In genomic region chr7:19817382-19818105, GRCm38 (mm10) we compare ENCODE assay signal across 8 mouse cellular contexts. TPM values are rescaled to one million over a fixed set of nuclear protein-coding genes. Genes with fewer than 3 reads are reported as not detected.
DNase-seq lines count a peak whose midpoint lies in the region; ATAC-seq and TF ChIP-seq lines count a peak whose summit lies in the region.

No protein-coding gene starts in this region.

- peak overlapping the region; percentile 81 for H3K9ac ChIP-seq in ES-E14 (ENCODE audit: insufficient read depth, low read depth, low read length, poor library complexity, severe bottlenecking)
- 0 out of 2 replicates have a peak overlapping the region, but pooled peaks have one; percentile 11 for H3K9ac ChIP-seq in intestine, embryonic 14.5 days (ENCODE audit: low read length)
- H3K9ac ChIP-seq in lung, embryonic 16.5 days (ENCODE audit: low read length) = peak overlapping the region; percentile 64
- H3K9ac ChIP-seq in neural tube, embryonic 15.5 days (replicated peaks) = no peak overlapping the region

- TF ChIP-seq POLR2A in brain, embryonic 14.5 days (IDR thresholded peaks at IDR 0.05; ENCODE audit: borderline replicate concordance, extremely low read depth, insufficient read depth, insufficient read length, poor library complexity, severe bottlenecking) = no peak
- no peak for TF ChIP-seq POLR2A in cerebellum, adult 2 months (IDR thresholded peaks at IDR 0.05; ENCODE audit: borderline replicate concordance, insufficient read depth, low read length)

- ATAC-seq in intestine, embryonic 14.5 days (replicated peaks; ENCODE audit: low FRiP score, low TSS enrichment, low read depth) = peak; percentile 57
- ATAC-seq in lung, embryonic 16.5 days (ENCODE audit: low read depth) = peak; percentile 74
- no peak for ATAC-seq in neural tube, embryonic 15.5 days (ENCODE audit: low FRiP score)

- peak overlapping the region; percentile 69 to 77 for H3K4me3 ChIP-seq in ES-E14 (ENCODE audit: insufficient read depth in 1 of 2, low read depth in 1 of 2, low read length in 2 of 2, poor library complexity in 1 of 2, severe bottlenecking in 1 of 2)
- H3K4me3 ChIP-seq in intestine, embryonic 14.5 days (ENCODE audit: low read depth, low read length) = peak overlapping the region; percentile 36
- H3K4me3 ChIP-seq in lung, embryonic 16.5 days (ENCODE audit: low read length) = peak overlapping the region; percentile 52
- H3K4me3 ChIP-seq in neural tube, embryonic 15.5 days (replicated peaks) = no peak overlapping the region; the same call in 1 of the 2 replicates
- no peak overlapping the region for H3K4me3 ChIP-seq in cerebellum, adult 2 months (replicated peaks; ENCODE audit: insufficient read depth, low read depth, low read length)

- H3K4me1 ChIP-seq in ES-E14 (ENCODE audit: control insufficient read depth in 2 of 2, insufficient read depth in 2 of 2, low read length in 2 of 2, poor library complexity in 1 of 2) = peaks cover 9 to 31% of the 10 kb centered on the region in 2 experiments; a peak in 3 of 4 replicates
- H3K4me1 ChIP-seq in intestine, embryonic 14.5 days (replicated peaks; ENCODE audit: control insufficient read depth, insufficient read depth, low read length) = peaks cover 30% of the 10 kb centered on the region
- H3K4me1 ChIP-seq in lung, embryonic 16.5 days (replicated peaks; ENCODE audit: control insufficient read depth, insufficient read depth, low read length) = peaks cover 24% of the 10 kb centered on the region
- peaks cover 27% of the 10 kb centered on the region for H3K4me1 ChIP-seq in neural tube, embryonic 15.5 days
- no peaks in the 10 kb centered on the region for H3K4me1 ChIP-seq in cerebellum, adult 2 months (ENCODE audit: control insufficient read depth, insufficient read depth, low read length)

- H3K27me3 ChIP-seq in intestine, embryonic 14.5 days (replicated peaks; ENCODE audit: control insufficient read depth, insufficient read depth, low read length) = peaks cover 8% of the 10 kb centered on the region; the same call in 1 of the 2 replicates
- peaks cover 5% of the 10 kb centered on the region for H3K27me3 ChIP-seq in lung, embryonic 16.5 days (ENCODE audit: control insufficient read depth, insufficient read depth, low read depth, low read length)
- H3K27me3 ChIP-seq in neural tube, embryonic 15.5 days (replicated peaks) = peaks cover 62% of the 10 kb centered on the region
- H3K27me3 ChIP-seq in cerebellum, adult 2 months (ENCODE audit: control insufficient read depth, insufficient read depth, low read length) = peaks cover 1% of the 10 kb centered on the region; the same call in 1 of the 2 replicates

- intact Hi-C loops in gastrocnemius, postnatal 36 days (cut with DNase I) = no loop called here

- H3K4me2 ChIP-seq in intestine, embryonic 14.5 days (ENCODE audit: low read length) = peak overlapping the region; percentile 61
- H3K4me2 ChIP-seq in lung, embryonic 16.5 days (ENCODE audit: low read depth, low read length) = peak overlapping the region; percentile 68
- peak overlapping the region; percentile 74 for H3K4me2 ChIP-seq in neural tube, embryonic 15.5 days

- no peak for TF ChIP-seq CTCF in brain, embryonic 14.5 days (IDR thresholded peaks at IDR 0.05; ENCODE audit: borderline replicate concordance, extremely low read depth, insufficient read depth, insufficient read length)
- no peak for TF ChIP-seq CTCF in cerebellum, adult 2 months (IDR thresholded peaks at IDR 0.05; ENCODE audit: borderline replicate concordance, insufficient read depth, low read depth, low read length)

- no peaks in the 10 kb centered on the region for H3K9me3 ChIP-seq in ES-E14 (ENCODE audit: control insufficient read depth, insufficient read depth, low read depth, low read length)
- peaks cover 5% of the 10 kb centered on the region; the same call in 1 of the 2 replicates for H3K9me3 ChIP-seq in intestine, embryonic 14.5 days (ENCODE audit: control insufficient read depth, low read length)
- H3K9me3 ChIP-seq in lung, embryonic 16.5 days (ENCODE audit: control insufficient read depth, low read length) = no peaks in the 10 kb centered on the region
- no peaks in the 10 kb centered on the region for H3K9me3 ChIP-seq in neural tube, embryonic 15.5 days (replicated peaks)

- peaks cover 9% of the 10 kb centered on the region; the same call in 1 of the 2 replicates for H3K36me3 ChIP-seq in ES-E14 (ENCODE audit: control insufficient read depth, insufficient read depth, low read length, poor library complexity, severe bottlenecking)
- H3K36me3 ChIP-seq in intestine, embryonic 14.5 days (ENCODE audit: control insufficient read depth, insufficient read depth, low read length) = no peaks in the 10 kb centered on the region
- H3K36me3 ChIP-seq in lung, embryonic 16.5 days (ENCODE audit: control insufficient read depth, insufficient read depth, low read length) = no peaks in the 10 kb centered on the region
- no peaks in the 10 kb centered on the region for H3K36me3 ChIP-seq in neural tube, embryonic 15.5 days

- peak overlapping the region; percentile 94 for H3K27ac ChIP-seq in ES-E14 (ENCODE audit: insufficient read depth, low read depth, low read length, poor library complexity, severe bottlenecking)
- H3K27ac ChIP-seq in intestine, embryonic 14.5 days (ENCODE audit: low read depth) = peak overlapping the region; percentile 69
- peak overlapping the region; percentile 77 for H3K27ac ChIP-seq in lung, embryonic 16.5 days (ENCODE audit: low read length)
- H3K27ac ChIP-seq in neural tube, embryonic 15.5 days (replicated peaks) = no peak overlapping the region
- no peak overlapping the region for H3K27ac ChIP-seq in cerebellum, adult 2 months (ENCODE audit: insufficient read depth, low read length)

- peak; percentile 68 for DNase-seq in ES-E14 (ENCODE audit: low read depth, low spot score)
- DNase-seq in brain, embryonic 14.5 days (ENCODE audit: low read depth) = peak; percentile 74
- DNase-seq in gastrocnemius, postnatal 36 days = peak; percentile 38 to 43
- peak; percentile 77 for DNase-seq in intestine, embryonic 14.5 days (ENCODE audit: low spot score)
- DNase-seq in thymus, postnatal 36 days = peak; percentile 79 to 87
- DNase-seq in cerebellum, adult 2 months = no peak

- in situ Hi-C loops in ES-E14 (cut with MboI; ENCODE audit: low sequenced_read_pairs in 2 of 2, unreplicated experiment in 2 of 2) = loop anchor here in 1 of 2 experiments (10.0 kb wide), 1 partner anchor 63 kb away; the partner anchor contains the start of gene Nectin2

- 4% methylated on average over 15 of the region's 15 CpGs for WGBS in intestine, embryonic 14.5 days
- 5% methylated on average over 15 of the region's 15 CpGs for WGBS in lung, embryonic 16.5 days
- WGBS in neural tube, embryonic 15.5 days = 8% methylated on average over 15 of the region's 15 CpGs
- 17% methylated on average over 15 of the region's 15 CpGs for WGBS in cerebellum, adult 2 months

TF ChIP-seq in ES-E14, 5 proteins besides CTCF, POLR2A, EP300 and RAD21 (continues in another document):
- TF ChIP-seq MAFK (IDR thresholded peaks at IDR 0.05; ENCODE audit: insufficient read depth, low read depth, low read length) (no peak), ZNF384 (IDR thresholded peaks at IDR 0.05; ENCODE audit: low read depth, low read length) (no peak), ZC3H11A (IDR thresholded peaks at IDR 0.05; ENCODE audit: borderline replicate concordance, low read depth, low read length) (no peak)

RNA-seq across cellular contexts. Expression of gene Bcl3, which starts 5.0 kb away (rescaled TPM):
- 14.3 and 28.8 TPM in 2 replicates for total RNA-seq in ES-E14 (2012; rRNA removed)
- 0.47 and 0.92 TPM in 2 replicates for polyA plus RNA-seq in brain, embryonic 14.5 days (2012; rRNA removed)
- 1 to 10 TPM; 1.1 to 1.5 TPM for total RNA-seq in gastrocnemius, postnatal 36 days (2021)
- 9.5 and 13.5 TPM in 2 replicates for polyA plus RNA-seq in intestine, embryonic 14.5 days (2014; fragmentation: Nextera tagmentation; extraction: Ambion mirVana)
- polyA plus RNA-seq in lung, embryonic 16.5 days (2015; fragmentation: Nextera tagmentation; extraction: Ambion mirVana) = 5.4 and 5.7 TPM in 2 replicates
- polyA plus RNA-seq in neural tube, embryonic 15.5 days (2015; fragmentation: Nextera tagmentation; extraction: Ambion mirVana) = 1.2 and 5.2 TPM in 2 replicates
- 0.80 and 0.84 TPM in 2 replicates for polyA plus RNA-seq in cerebellum, adult 2 months (2012; rRNA removed)

RNA-seq across cellular contexts. Expression of gene Cblc, which starts 20.9 kb away (rescaled TPM):
- 3.5 and 6.6 TPM in 2 replicates for total RNA-seq in ES-E14 (2012; rRNA removed)
- 0.33 and 0.58 TPM in 2 replicates for polyA plus RNA-seq in brain, embryonic 14.5 days (2012; rRNA removed)
- total RNA-seq in gastrocnemius, postnatal 36 days (2021) = not detected
- 13.5 and 14.0 TPM in 2 replicates for polyA plus RNA-seq in intestine, embryonic 14.5 days (2014; fragmentation: Nextera tagmentation; extraction: Ambion mirVana)
- 17.8 and 18.8 TPM in 2 replicates for polyA plus RNA-seq in lung, embryonic 16.5 days (2015; fragmentation: Nextera tagmentation; extraction: Ambion mirVana)
- 0.69 and 2.2 TPM in 2 replicates for polyA plus RNA-seq in neural tube, embryonic 15.5 days (2015; fragmentation: Nextera tagmentation; extraction: Ambion mirVana)
- not detected in 2 replicates for polyA plus RNA-seq in cerebellum, adult 2 months (2012; rRNA removed)

RNA-seq across cellular contexts. Expression of gene Gm19345, which starts 34.3 kb away (rescaled TPM):
- total RNA-seq in ES-E14 (2012; rRNA removed) = 0.36 and 1.1 TPM in 2 replicates
- 17.1 and 18.8 TPM in 2 replicates for polyA plus RNA-seq in brain, embryonic 14.5 days (2012; rRNA removed)
- total RNA-seq in gastrocnemius, postnatal 36 days (2021) = not detected
- polyA plus RNA-seq in intestine, embryonic 14.5 days (2014; fragmentation: Nextera tagmentation; extraction: Ambion mirVana) = 0.31 and 0.42 TPM in 2 replicates
- 0.15 TPM in 1 of 2 replicates, not detected in the other for polyA plus RNA-seq in lung, embryonic 16.5 days (2015; fragmentation: Nextera tagmentation; extraction: Ambion mirVana)
- 14.3 and 17.3 TPM in 2 replicates for polyA plus RNA-seq in neural tube, embryonic 15.5 days (2015; fragmentation: Nextera tagmentation; extraction: Ambion mirVana)
- 6.9 and 8.2 TPM in 2 replicates for polyA plus RNA-seq in cerebellum, adult 2 months (2012; rRNA removed)

RNA-seq across cellular contexts. Expression of gene Ceacam16, which starts 43.6 kb away (rescaled TPM):
- 0.71 and 1.4 TPM in 2 replicates for total RNA-seq in ES-E14 (2012; rRNA removed)
- polyA plus RNA-seq in brain, embryonic 14.5 days (2012; rRNA removed) = not detected in 2 replicates
- not detected for total RNA-seq in gastrocnemius, postnatal 36 days (2021)
- polyA plus RNA-seq in intestine, embryonic 14.5 days (2014; fragmentation: Nextera tagmentation; extraction: Ambion mirVana) = not detected in 2 replicates
- not detected in 2 replicates for polyA plus RNA-seq in lung, embryonic 16.5 days (2015; fragmentation: Nextera tagmentation; extraction: Ambion mirVana)
- polyA plus RNA-seq in neural tube, embryonic 15.5 days (2015; fragmentation: Nextera tagmentation; extraction: Ambion mirVana) = 0.69 and 1.2 TPM in 2 replicates
- polyA plus RNA-seq in cerebellum, adult 2 months (2012; rRNA removed) = 0.21 and 0.74 TPM in 2 replicates

RNA-seq across cellular contexts. Expression of gene Bcam, which starts 46.7 kb away (rescaled TPM):
- total RNA-seq in ES-E14 (2012; rRNA removed) = 167 and 309 TPM in 2 replicates
- 13.8 and 19.5 TPM in 2 replicates for polyA plus RNA-seq in brain, embryonic 14.5 days (2012; rRNA removed)
- 10 to 100 TPM; 22.0 to 22.6 TPM for total RNA-seq in gastrocnemius, postnatal 36 days (2021)
- polyA plus RNA-seq in intestine, embryonic 14.5 days (2014; fragmentation: Nextera tagmentation; extraction: Ambion mirVana) = 89.6 and 93.4 TPM in 2 replicates
- 347 and 379 TPM in 2 replicates for polyA plus RNA-seq in lung, embryonic 16.5 days (2015; fragmentation: Nextera tagmentation; extraction: Ambion mirVana)
- 26.3 and 37.0 TPM in 2 replicates for polyA plus RNA-seq in neural tube, embryonic 15.5 days (2015; fragmentation: Nextera tagmentation; extraction: Ambion mirVana)
- polyA plus RNA-seq in cerebellum, adult 2 months (2012; rRNA removed) = 24.7 and 25.3 TPM in 2 replicates

Comparison
In these comparisons a context has a peak if more than half of its experiments do, and no peak if none do; other contexts are left out.
1. DNase-seq: peak in ES-E14 (single experiment), brain, embryonic 14.5 days (single experiment), gastrocnemius, postnatal 36 days (2 of 2), intestine, embryonic 14.5 days (single experiment) and thymus, postnatal 36 days (2 of 2); none in cerebellum, adult 2 months (0 of 2).
2. H3K27ac ChIP-seq: peak in ES-E14 (single experiment), intestine, embryonic 14.5 days (single experiment) and lung, embryonic 16.5 days (single experiment); none in neural tube, embryonic 15.5 days (single experiment) and cerebellum, adult 2 months (single experiment).
3. H3K4me3 ChIP-seq: peak in ES-E14 (2 of 2), intestine, embryonic 14.5 days (single experiment) and lung, embryonic 16.5 days (single experiment); none in neural tube, embryonic 15.5 days (single experiment) and cerebellum, adult 2 months (single experiment).
4. Peak in every context shown above with its lines, with median percentiles within 50 percentile points of each other: H3K4me2 ChIP-seq.